Mouse (Mus musculus) spleen, adult 2 months (tissue): ENCODE data around the gene Tor1aip2.

Source experiments
- CTCF ChIP-seq: fragments of 200-500 bp; IDR thresholded peaks from 2 replicates; pipeline ENCODE4 v1.5.1; 2011; ENCODE audit warnings: mild to moderate bottlenecking, inconsistent platforms; ENCODE audit not compliant: insufficient read depth, insufficient read length, insufficient replicate concordance; ENCODE audit errors: extremely low read depth
- POLR2A ChIP-seq: fragments of 200-500 bp; IDR thresholded peaks from 2 replicates; pipeline ENCODE4 v1.6.1; 2011; ENCODE audit warnings: low read depth, low read length, inconsistent platforms

- TF ChIP-seq CTCF: no peak
- peak; percentile 88; the same call in 1 of the 2 replicates for TF ChIP-seq POLR2A
These were observed 5.7 kb downstream of the Tor1aip2 start for GRCm38 (mm10) chr1:156040731-156041401.
